Mouse (Mus musculus) CH12.LX (cell line): ENCODE data around the gene Lamb2. TPM values are rescaled to one million over a fixed set of nuclear protein-coding genes. Genes with fewer than 3 reads are reported as not detected.

Experiments used
- DNase-seq: peaks from one replicate; pipeline ENCODE4 v3.0.0-alpha.2; 2013; ENCODE audit errors: extremely low read depth
- H3K27ac ChIP-seq: 2 replicates; pipeline ENCODE4 v1.5.1; 2012; ENCODE audit warnings: low read depth, mild to moderate bottlenecking, control low read depth, moderate library complexity; ENCODE audit not compliant: insufficient read depth
- H3K27me3 ChIP-seq: replicated peaks from 2 replicates; pipeline ENCODE3; 2012; ENCODE audit warnings: inconsistent platforms
- H3K36me3 ChIP-seq, 2 experiments: replicated peaks in 1 of 2; 2 replicates each; pipeline versions ENCODE3 to v1.6.1; 2012; ENCODE audit warnings: inconsistent platforms in 1 of 2, low read length in 1 of 2, mild to moderate bottlenecking in 1 of 2, mixed read lengths in 1 of 2, moderate library complexity in 1 of 2; ENCODE audit not compliant: control insufficient read depth in 1 of 2, insufficient read depth in 1 of 2
- H3K4me1 ChIP-seq, 2 experiments: 2 replicates each; pipeline ENCODE4 v1.6.1; 2012; ENCODE audit warnings: inconsistent platforms in 1 of 2, moderate library complexity in 1 of 2; ENCODE audit not compliant: insufficient read depth in 2 of 2, control insufficient read depth in 1 of 2
- H3K4me2 ChIP-seq: 2 replicates; pipeline ENCODE4 v1.6.1; 2012; ENCODE audit warnings: low read depth, mild to moderate bottlenecking, control low read depth; ENCODE audit not compliant: poor library complexity, insufficient read depth, severe bottlenecking
- H3K4me3 ChIP-seq, 3 experiments: fragments of 150-350 bp in 1 of 3; sonication (generic) in 1 of 3; replicated peaks in 1 of 3; 2 replicates each; pipeline versions ENCODE3 to v1.5.1; 2011 to 2012; ENCODE audit warnings: low read depth in 2 of 3, low read length in 2 of 3, mild to moderate bottlenecking in 2 of 3, moderate library complexity in 2 of 3, control low read depth in 1 of 3, improper control_type of control experiment in 1 of 3, inconsistent platforms in 1 of 3, mixed read lengths in 1 of 3; ENCODE audit not compliant: poor library complexity in 1 of 3
- H3K79me2 ChIP-seq: replicated peaks from 2 replicates; pipeline ENCODE4 v1.6.1; 2012; ENCODE audit warnings: mild to moderate bottlenecking, moderate library complexity; ENCODE audit not compliant: control insufficient read depth, poor library complexity, insufficient read depth, severe bottlenecking; ENCODE audit errors: extremely low read depth
- H3K9ac ChIP-seq: 2 replicates; pipeline ENCODE4 v1.6.1; 2012; ENCODE audit warnings: low read depth, mild to moderate bottlenecking, control low read depth, moderate library complexity; ENCODE audit not compliant: insufficient read depth
- H3K9me3 ChIP-seq: replicated peaks from 2 replicates; pipeline ENCODE3; 2012; ENCODE audit warnings: low read length, inconsistent platforms, mixed read lengths
- CHD2 ChIP-seq: IDR thresholded peaks from 2 replicates; pipeline ENCODE4 v1.6.1; 2011; ENCODE audit warnings: low read length, improper control_type of control experiment
- CTCF ChIP-seq, 2 experiments: IDR thresholded peaks in 1 of 2; conservative IDR thresholded peaks in 1 of 2; 2 replicates each; pipeline ENCODE4 v1.5.1; 2011 to 2012; ENCODE audit warnings: low read depth in 2 of 2, low read length in 2 of 2, improper control_type of control experiment in 1 of 2, inconsistent platforms in 1 of 2, mild to moderate bottlenecking in 1 of 2, moderate library complexity in 1 of 2
- E2F4 ChIP-seq: IDR thresholded peaks from 2 replicates; pipeline ENCODE4 v1.6.1; 2011; ENCODE audit warnings: low read depth, low read length, improper control_type of control experiment; ENCODE audit not compliant: insufficient replicate concordance
- HCFC1 ChIP-seq: IDR thresholded peaks from 2 replicates; pipeline ENCODE4 v1.6.1; 2012; ENCODE audit warnings: low read depth, mild to moderate bottlenecking, inconsistent platforms, low read length, improper control_type of control experiment
- IRF4 ChIP-seq: IDR thresholded peaks from 2 replicates; pipeline ENCODE4 v1.6.1; 2014; ENCODE audit warnings: low read depth, mild to moderate bottlenecking, inconsistent platforms, low read length, improper control_type of control experiment
- JUN ChIP-seq: IDR thresholded peaks from 2 replicates; pipeline ENCODE4 v1.6.1; 2011; ENCODE audit warnings: low read depth, mild to moderate bottlenecking, low read length, improper control_type of control experiment, moderate library complexity; ENCODE audit not compliant: insufficient read depth
- JUND ChIP-seq: conservative IDR thresholded peaks from 2 replicates; pipeline ENCODE4 v1.6.1; 2011; ENCODE audit warnings: low read depth, low read length, improper control_type of control experiment
- KAT2A ChIP-seq: IDR thresholded peaks from 2 replicates; pipeline ENCODE4 v1.6.1; 2012; ENCODE audit warnings: low read length, improper control_type of control experiment, inconsistent platforms; ENCODE audit not compliant: insufficient replicate concordance
- MYC ChIP-seq: IDR thresholded peaks from 2 replicates; pipeline ENCODE4 v1.6.1; 2011; ENCODE audit warnings: low read depth, mild to moderate bottlenecking, improper control_type of control experiment, low read length
- POLR2AphosphoS2 ChIP-seq: IDR thresholded peaks from 2 replicates; pipeline ENCODE4 v1.6.1; 2011; ENCODE audit warnings: low read depth, low read length, improper control_type of control experiment
- RAD21 ChIP-seq: IDR thresholded peaks from 2 replicates; pipeline ENCODE4 v1.6.1; 2011; ENCODE audit warnings: low read depth, mild to moderate bottlenecking, low read length, improper control_type of control experiment, moderate library complexity
- SIN3A ChIP-seq: IDR thresholded peaks from 2 replicates; pipeline ENCODE4 v1.6.1; 2012; ENCODE audit warnings: low read length, improper control_type of control experiment, inconsistent platforms
- TBP ChIP-seq: conservative IDR thresholded peaks from 2 replicates; pipeline ENCODE4 v1.6.1; 2011; ENCODE audit warnings: low read depth, low read length, improper control_type of control experiment
- TCF12 ChIP-seq: IDR thresholded peaks from 2 replicates; pipeline ENCODE4 v1.6.1; 2014; ENCODE audit warnings: low read depth, mild to moderate bottlenecking, inconsistent platforms, low read length, improper control_type of control experiment
- USF2 ChIP-seq: conservative IDR thresholded peaks from 2 replicates; pipeline ENCODE4 v1.6.1; 2011; ENCODE audit warnings: low read depth, low read length, improper control_type of control experiment
- ZKSCAN1 ChIP-seq: IDR thresholded peaks from 2 replicates; pipeline ENCODE4 v1.6.1; 2012; ENCODE audit warnings: low read depth, inconsistent platforms, low read length, improper control_type of control experiment, borderline replicate concordance
- ZMIZ1 ChIP-seq: IDR thresholded peaks from 2 replicates; pipeline ENCODE4 v1.6.1; 2012; ENCODE audit warnings: low read depth, mild to moderate bottlenecking, inconsistent platforms, low read length, improper control_type of control experiment
- dilution Hi-C: fragments of 300-500 bp; cut with MboI; formaldehyde crosslinking; loops from 2 replicates; pipeline ENCODE4 v1.14.3; 2020; ENCODE audit warnings: low sequenced_read_pairs; ENCODE audit not compliant: extremely low pct_unique_long_range_greater_than_20kb, extremely low pct_ligation_motif_present
- in situ Hi-C: fragments of 300-500 bp; cut with MboI; formaldehyde crosslinking; loops from 3 replicates; pipeline ENCODE4 v1.14.3; 2019; ENCODE audit warnings: low sequenced_read_pairs, low pct_ligation_motif_present, low pct_unique_long_range_greater_than_20kb, mixed read lengths
- polyA plus RNA-seq: library from polyadenylated mRNA; unstranded; fragments of >175 nt; gene quantifications from 2 replicates; pipeline ENCODE4 v1.2.1, GENCODE M21; 2012; ENCODE audit warnings: low read depth; ENCODE audit not compliant: insufficient read length
- total RNA-seq, 2 experiments: library from RNA; depleted of rRNA; stranded (reverse); fragments of 300-350 nt in 1 of 2; fragments of >200 nt in 1 of 2; gene quantifications; 2 replicates each; pipeline ENCODE4 v1.2.3; 2012 to 2014

Gene Lamb2
- total and polyA plus RNA-seq, 3 experiments, result 0.17 to 0.89 TPM; not detected in 1

DNA sequence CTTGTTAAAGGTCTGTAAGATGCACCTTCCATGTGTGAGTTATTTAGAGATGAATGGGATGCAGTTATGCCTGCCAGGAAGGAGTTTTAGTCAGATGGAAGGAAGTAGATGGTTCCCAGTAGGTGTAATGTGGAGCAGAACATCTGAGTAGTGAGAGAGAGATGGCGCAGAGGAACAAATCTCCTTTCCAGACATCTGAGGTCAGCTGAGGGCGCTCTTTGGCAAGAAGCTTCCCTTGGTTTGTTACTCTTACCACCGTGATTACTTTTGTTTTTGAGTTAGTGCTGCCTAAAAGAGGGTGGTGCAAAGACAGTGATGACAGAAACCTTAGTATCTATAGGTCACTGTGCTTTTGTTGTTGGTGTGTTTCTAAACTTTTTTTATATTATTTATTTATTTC is 45.9 kb downstream of the Lamb2 start:
- Histone ChIP-seq H3K79me2 (peaks cover 81% of the 10 kb centered on the region), H3K4me2 (peak overlapping the region; percentile 42), H3K27ac (peak overlapping the region; percentile 52), H3K9me3 (no peaks in the 10 kb centered on the region), H3K4me1 (peaks cover 0 to 33% of the 10 kb centered on the region in 2 experiments; a peak in 2 of 4 replicates), H3K27me3 (no peaks in the 10 kb centered on the region), H3K9ac (peak overlapping the region; percentile 19; the same call in 1 of the 2 replicates), H3K4me3 (no peak overlapping the region), H3K36me3 (peaks cover 29 to 66% of the 10 kb centered on the region in 2 experiments)
- no peak for DNase-seq
- peak in 1 of 2 experiments; percentile 30; a peak in 2 of 4 replicates for TF ChIP-seq CTCF (conservative IDR thresholded peaks at IDR 0.05 in 1 of 2, IDR thresholded peaks at IDR 0.05 in 1 of 2; ENCODE audit: low read depth in 2 of 2, low read length in 2 of 2)
- TF ChIP-seq MYC, result no peak
- in situ Hi-C loops (no loop called here), dilution Hi-C loops (no loop called here)

DNA sequence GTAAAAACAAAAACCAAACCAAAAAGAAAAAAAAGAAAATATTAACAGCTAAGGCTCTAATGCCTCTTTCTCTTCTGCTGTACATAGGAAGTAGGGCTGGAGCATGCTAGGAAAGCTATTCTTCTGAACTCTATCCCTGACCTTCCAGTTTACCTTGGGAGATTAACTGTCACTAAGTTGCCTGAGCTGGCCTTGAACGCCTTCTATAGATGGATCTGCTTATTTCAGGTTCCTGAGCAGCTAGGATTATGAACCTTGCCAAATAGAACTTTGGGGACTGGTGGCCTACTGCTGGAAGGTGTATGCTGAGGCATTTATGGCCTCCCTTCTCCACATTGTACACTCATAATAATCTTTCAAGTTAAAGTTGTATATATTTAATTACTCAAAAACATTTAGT is 51.4 kb downstream of the Lamb2 start:
- dilution Hi-C loops (no loop called here), in situ Hi-C loops (no loop called here)
- TF ChIP-seq CHD2, result no peak
- TF ChIP-seq JUND, result no peak
- TF ChIP-seq ZMIZ1, result no peak
- no peak for TF ChIP-seq KAT2A
- no peak for TF ChIP-seq ZKSCAN1
- TF ChIP-seq USF2, result no peak
- no peak for TF ChIP-seq TCF12
- no peak for TF ChIP-seq SIN3A
- no peak for TF ChIP-seq RAD21
- TF ChIP-seq TBP, result no peak
- TF ChIP-seq IRF4, result no peak
- no peak for TF ChIP-seq POLR2AphosphoS2
- no peak for TF ChIP-seq MYC
- TF ChIP-seq E2F4, result no peak
- TF ChIP-seq HCFC1, result no peak
- TF ChIP-seq JUN, result no peak

More for the DNA sequence above, 51.4 kb downstream of the Lamb2 start:
- H3K79me2 ChIP-seq, result peaks cover 52% of the 10 kb centered on the region
- H3K27ac ChIP-seq, result no peak overlapping the region
- no peaks in the 10 kb centered on the region for H3K9me3 ChIP-seq
- peaks cover 62 to 91% of the 10 kb centered on the region in 2 experiments for H3K36me3 ChIP-seq
- no peak overlapping the region for H3K9ac ChIP-seq
- H3K4me3 ChIP-seq, result no peak overlapping the region
- DNase-seq, result no peak
- H3K27me3 ChIP-seq, result no peaks in the 10 kb centered on the region
- no peak overlapping the region for H3K4me2 ChIP-seq
- peaks cover 0 to 12% of the 10 kb centered on the region in 2 experiments; a peak in 2 of 4 replicates for H3K4me1 ChIP-seq
